Mouse (Mus musculus): ENCODE measurements around the gene Nectin4. TPM values are rescaled to one million over a fixed set of nuclear protein-coding genes. Genes with fewer than 3 reads are reported as not detected.
A peak's percentile ranks its signal among the peaks of the same experiment; 100 is the strongest.

Gene Nectin4
- polyA plus RNA-seq, 1 experiment from 2014 or later: 43.7 TPM

GRCm38 (mm10) chr1:171360253-171360652 is 9.6 kb upstream of the Nectin4 start:
- WGBS: 8% methylated on average over 26 of the region's 26 CpGs
- peak overlapping the region; percentile 52 for H3K4me3 ChIP-seq (replicated peaks)
- H3K9me3 ChIP-seq (replicated peaks): no peaks in the 10 kb centered on the region
- H3K4me1 ChIP-seq: peaks cover 16% of the 10 kb centered on the region
- H3K27me3 ChIP-seq: no peaks in the 10 kb centered on the region
- H3K9ac ChIP-seq: peak overlapping the region; percentile 44; the same call in 1 of the 2 replicates
- peaks cover 16% of the 10 kb centered on the region; the same call in 1 of the 2 replicates for H3K36me3 ChIP-seq
- H3K4me2 ChIP-seq (replicated peaks): peak overlapping the region; percentile 77
- 0 out of 2 replicates have a peak overlapping the region, but pooled peaks have one; percentile 22 for H3K27ac ChIP-seq (replicated peaks)
- ATAC-seq (ENCODE audit: insufficient number of reproducible peaks, low FRiP score, low TSS enrichment, low read depth): no peak; the same call in 1 of the 2 replicates

- no peaks in the 10 kb centered on the region for H3K27me3 ChIP-seq
- peak within 1 kb of the TSS; percentile 52 for H3K4me3 ChIP-seq (replicated peaks)
- peak within 1 kb of the TSS; percentile 77 for H3K4me2 ChIP-seq (replicated peaks)
- ATAC-seq (ENCODE audit: insufficient number of reproducible peaks, low FRiP score, low TSS enrichment, low read depth): peak; percentile 91
- peaks cover 16% of the 10 kb centered on the region; the same call in 1 of the 2 replicates for H3K36me3 ChIP-seq
- peaks cover 16% of the 10 kb centered on the region for H3K4me1 ChIP-seq
- no peaks in the 10 kb centered on the region for H3K9me3 ChIP-seq (replicated peaks)
- H3K9ac ChIP-seq: peak within 1 kb of the TSS; percentile 44
- 2% methylated on average over 21 of the region's 21 CpGs for WGBS
- peak within 1 kb of the TSS; percentile 83 for H3K27ac ChIP-seq (replicated peaks)
These were observed 9.2 kb upstream of the Nectin4 start, which contains the start of gene Klhdc9 for GRCm38 (mm10) chr1:171360656-171361055. Gene Klhdc9, minus strand, starts transcription at chr1:171360798.

GRCm38 (mm10) chr1:171361106-171362103 is 8.5 kb upstream of the Nectin4 start:
- no peaks in the 10 kb centered on the region for H3K27me3 ChIP-seq
- H3K36me3 ChIP-seq: peaks cover 16% of the 10 kb centered on the region; the same call in 1 of the 2 replicates
- H3K4me1 ChIP-seq: peaks cover 16% of the 10 kb centered on the region
- peak overlapping the region; percentile 44; the same call in 1 of the 2 replicates for H3K9ac ChIP-seq
- peak overlapping the region; percentile 77 for H3K4me2 ChIP-seq (replicated peaks)
- no peaks in the 10 kb centered on the region for H3K9me3 ChIP-seq (replicated peaks)
- WGBS: 22% methylated on average over 16 of the region's 16 CpGs
- H3K4me3 ChIP-seq (replicated peaks): peak overlapping the region; percentile 52
- H3K27ac ChIP-seq (replicated peaks): peak overlapping the region; percentile 83
- ATAC-seq (ENCODE audit: insufficient number of reproducible peaks, low FRiP score, low TSS enrichment, low read depth): no peak

- Histone ChIP-seq H3K9me3 (replicated peaks) (no peaks in the 10 kb centered on the region), H3K27me3 (no peaks in the 10 kb centered on the region), H3K27ac (replicated peaks) (no peak overlapping the region), H3K4me2 (replicated peaks) (no peak overlapping the region), H3K9ac (no peak overlapping the region), H3K4me1 (0 out of 2 replicates have a peak, but pooled peaks cover 12% of the 10 kb centered on the region), H3K36me3 (no peaks in the 10 kb centered on the region), H3K4me3 (replicated peaks) (no peak overlapping the region)
- 55% methylated on average over 7 of the region's 7 CpGs for WGBS
- no peak for ATAC-seq (ENCODE audit: insufficient number of reproducible peaks, low FRiP score, low TSS enrichment, low read depth)
These were observed 4.0 kb upstream of the Nectin4 start for GRCm38 (mm10) chr1:171365934-171366333.

GRCm38 (mm10) chr1:171372880-171373279 is 3.0 kb downstream of the Nectin4 start:
- H3K27ac ChIP-seq (replicated peaks): peak overlapping the region; percentile 73

GRCm38 (mm10) chr1:171373946-171374345 is 4.0 kb downstream of the Nectin4 start:
- H3K36me3 ChIP-seq: no peaks in the 10 kb centered on the region
- H3K4me1 ChIP-seq: peaks cover 21% of the 10 kb centered on the region
- H3K9me3 ChIP-seq (replicated peaks): no peaks in the 10 kb centered on the region
- WGBS: 0% methylated on average over 4 of the region's 4 CpGs
- peak overlapping the region; percentile 34; the same call in 1 of the 2 replicates for H3K4me2 ChIP-seq (replicated peaks)
- H3K27me3 ChIP-seq: no peaks in the 10 kb centered on the region
- H3K27ac ChIP-seq (replicated peaks): peak overlapping the region; percentile 73
- H3K9ac ChIP-seq: no peak overlapping the region
- peak; percentile 44; the same call in 1 of the 2 replicates for ATAC-seq (ENCODE audit: insufficient number of reproducible peaks, low FRiP score, low TSS enrichment, low read depth)
- peak overlapping the region; percentile 34; the same call in 1 of the 2 replicates for H3K4me3 ChIP-seq (replicated peaks)

More at GRCm38 (mm10) chr1:171372880-171373279, 3.0 kb downstream of the Nectin4 start:
- Histone ChIP-seq H3K9ac (no peak overlapping the region), H3K9me3 (replicated peaks) (no peaks in the 10 kb centered on the region), H3K4me2 (replicated peaks) (peak overlapping the region; percentile 34; the same call in 1 of the 2 replicates), H3K36me3 (no peaks in the 10 kb centered on the region), H3K4me1 (peaks cover 25% of the 10 kb centered on the region), H3K27me3 (no peaks in the 10 kb centered on the region), H3K4me3 (replicated peaks) (peak overlapping the region; percentile 34; the same call in 1 of the 2 replicates)
- no peak for ATAC-seq (ENCODE audit: insufficient number of reproducible peaks, low FRiP score, low TSS enrichment, low read depth)
- 30% methylated on average over 3 of the region's 3 CpGs for WGBS

- Histone ChIP-seq H3K27me3 (peaks cover 11% of the 10 kb centered on the region; the same call in 1 of the 2 replicates), H3K36me3 (no peaks in the 10 kb centered on the region), H3K9me3 (replicated peaks) (no peaks in the 10 kb centered on the region), H3K4me3 (replicated peaks) (no peak overlapping the region), H3K27ac (replicated peaks) (peak overlapping the region; percentile 65; the same call in 1 of the 2 replicates), H3K4me1 (peaks cover 29% of the 10 kb centered on the region), H3K4me2 (replicated peaks) (no peak overlapping the region; the same call in 1 of the 2 replicates), H3K9ac (no peak overlapping the region)
- WGBS: 38% methylated on average over 9 of the region's 9 CpGs
- 0 out of 2 replicates have a peak, but pooled peaks have one; percentile 36 for ATAC-seq (ENCODE audit: insufficient number of reproducible peaks, low FRiP score, low TSS enrichment, low read depth)
These were observed 5.8 kb downstream of the Nectin4 start for GRCm38 (mm10) chr1:171375646-171376097.

GRCm38 (mm10) chr1:171378298-171378697 is 8.4 kb downstream of the Nectin4 start:
- no peak overlapping the region for H3K4me2 ChIP-seq (replicated peaks)
- no peak overlapping the region for H3K4me3 ChIP-seq (replicated peaks)
- WGBS: 87% methylated on average over 6 of the region's 6 CpGs
- no peak for ATAC-seq (ENCODE audit: insufficient number of reproducible peaks, low FRiP score, low TSS enrichment, low read depth)
- H3K4me1 ChIP-seq: peaks cover 27% of the 10 kb centered on the region
- no peaks in the 10 kb centered on the region for H3K36me3 ChIP-seq
- H3K27ac ChIP-seq (replicated peaks): no peak overlapping the region
- no peak overlapping the region for H3K9ac ChIP-seq
- no peaks in the 10 kb centered on the region for H3K9me3 ChIP-seq (replicated peaks)
- H3K27me3 ChIP-seq: peaks cover 15% of the 10 kb centered on the region; the same call in 1 of the 2 replicates

GRCm38 (mm10) chr1:171379935-171380599 is 10.2 kb downstream of the Nectin4 start:
- ATAC-seq (ENCODE audit: insufficient number of reproducible peaks, low FRiP score, low TSS enrichment, low read depth): no peak
- Histone ChIP-seq H3K27ac (replicated peaks) (no peak overlapping the region), H3K36me3 (no peaks in the 10 kb centered on the region), H3K9me3 (replicated peaks) (no peaks in the 10 kb centered on the region), H3K9ac (no peak overlapping the region), H3K27me3 (peaks cover 15% of the 10 kb centered on the region; the same call in 1 of the 2 replicates), H3K4me2 (replicated peaks) (peak overlapping the region; percentile 54), H3K4me1 (peaks cover 24% of the 10 kb centered on the region), H3K4me3 (replicated peaks) (peak overlapping the region; percentile 22)
- 7% methylated on average over 31 of the region's 31 CpGs for WGBS

GRCm38 (mm10) chr1:171382096-171382620 is 12.3 kb downstream of the Nectin4 start:
- Histone ChIP-seq H3K4me2 (replicated peaks) (no peak overlapping the region), H3K9me3 (replicated peaks) (no peaks in the 10 kb centered on the region), H3K4me3 (replicated peaks) (no peak overlapping the region), H3K27me3 (peaks cover 15% of the 10 kb centered on the region; the same call in 1 of the 2 replicates), H3K4me1 (peaks cover 18% of the 10 kb centered on the region), H3K27ac (replicated peaks) (no peak overlapping the region), H3K36me3 (no peaks in the 10 kb centered on the region), H3K9ac (no peak overlapping the region)
- ATAC-seq (ENCODE audit: insufficient number of reproducible peaks, low FRiP score, low TSS enrichment, low read depth): no peak
- WGBS: 81% methylated on average over 11 of the region's 11 CpGs

All from embryonic facial prominence, embryonic 15.5 days (tissue).